Mouse (Mus musculus): ENCODE measurements around the gene Fam19a2. TPM values are rescaled to one million over a fixed set of nuclear protein-coding genes. Genes with fewer than 3 reads are reported as not detected.

The Fam19a2 gene
- polyA plus RNA-seq, 1 experiment, result 0.01 TPM

GRCm38 (mm10) chr10:123548391-123548790 is 284.6 kb downstream of the Fam19a2 start:
- no peak overlapping the region for H3ac ChIP-seq (ENCODE audit: control insufficient read depth, insufficient read length)
- TF ChIP-seq MYOD1 (IDR thresholded peaks at IDR 0.05; ENCODE audit: control insufficient read depth in 1 of 3, insufficient read length in 2 of 3, low read depth in 2 of 3) (no peak), E2F4 (IDR thresholded peaks at IDR 0.05; ENCODE audit: insufficient read depth) (no peak), MAX (IDR thresholded peaks at IDR 0.05; ENCODE audit: low read depth) (no peak), MYOG (IDR thresholded peaks at IDR 0.05; ENCODE audit: control insufficient read depth in 1 of 3, insufficient read depth in 1 of 3, insufficient read length in 2 of 3, low read depth in 2 of 3) (no peak), TCF3 (IDR thresholded peaks at IDR 0.05; ENCODE audit: insufficient read length, low read depth) (no peak), POLR2A (IDR thresholded peaks at IDR 0.05; ENCODE audit: insufficient read length, low read depth) (no peak), REST (IDR thresholded peaks at IDR 0.05; ENCODE audit: insufficient read depth, insufficient read length) (no peak), SRF (IDR thresholded peaks at IDR 0.05; ENCODE audit: control insufficient read depth, insufficient read length, low read depth) (no peak), TCF12 (IDR thresholded peaks at IDR 0.05; ENCODE audit: insufficient read depth, poor library complexity, severe bottlenecking) (no peak), POLR2AphosphoS2 (IDR thresholded peaks at IDR 0.05; ENCODE audit: insufficient read length, low read depth) (no peak), CEBPB (IDR thresholded peaks at IDR 0.05; ENCODE audit: insufficient read depth, poor library complexity, severe bottlenecking) (no peak), USF1 (IDR thresholded peaks at IDR 0.05; ENCODE audit: low read depth) (no peak)
- no peak overlapping the region for H3K4me2 ChIP-seq (ENCODE audit: low read depth)
- no peak overlapping the region for H3K4me3 ChIP-seq
- H3K79me2 ChIP-seq (ENCODE audit: control insufficient read depth, insufficient read depth), result no peaks in the 10 kb centered on the region
- no peaks in the 10 kb centered on the region for H3K27me3 ChIP-seq (ENCODE audit: control insufficient read depth, insufficient read depth, insufficient read length)
- H3K36me3 ChIP-seq (ENCODE audit: control insufficient read depth, insufficient read depth), result no peaks in the 10 kb centered on the region

- no peak overlapping the region for H3ac ChIP-seq (ENCODE audit: control insufficient read depth, insufficient read length)
- no peaks in the 10 kb centered on the region for H3K27me3 ChIP-seq (ENCODE audit: control insufficient read depth, insufficient read depth, insufficient read length)
- TF ChIP-seq E2F4 (IDR thresholded peaks at IDR 0.05; ENCODE audit: insufficient read depth) (no peak), CEBPB (IDR thresholded peaks at IDR 0.05; ENCODE audit: insufficient read depth, poor library complexity, severe bottlenecking) (no peak), REST (IDR thresholded peaks at IDR 0.05; ENCODE audit: insufficient read depth, insufficient read length) (no peak), MYOG (IDR thresholded peaks at IDR 0.05; ENCODE audit: control insufficient read depth in 1 of 3, insufficient read depth in 1 of 3, insufficient read length in 2 of 3, low read depth in 2 of 3) (no peak), TCF3 (IDR thresholded peaks at IDR 0.05; ENCODE audit: insufficient read length, low read depth) (no peak), POLR2AphosphoS2 (IDR thresholded peaks at IDR 0.05; ENCODE audit: insufficient read length, low read depth) (no peak), TCF12 (IDR thresholded peaks at IDR 0.05; ENCODE audit: insufficient read depth, poor library complexity, severe bottlenecking) (no peak), MYOD1 (IDR thresholded peaks at IDR 0.05; ENCODE audit: control insufficient read depth in 1 of 3, insufficient read length in 2 of 3, low read depth in 2 of 3) (no peak), MAX (IDR thresholded peaks at IDR 0.05; ENCODE audit: low read depth) (no peak), POLR2A (IDR thresholded peaks at IDR 0.05; ENCODE audit: insufficient read length, low read depth) (no peak), USF1 (IDR thresholded peaks at IDR 0.05; ENCODE audit: low read depth) (no peak), SRF (IDR thresholded peaks at IDR 0.05; ENCODE audit: control insufficient read depth, insufficient read length, low read depth) (no peak)
- H3K36me3 ChIP-seq (ENCODE audit: control insufficient read depth, insufficient read depth), result no peaks in the 10 kb centered on the region
- no peak overlapping the region for H3K4me3 ChIP-seq
- H3K79me2 ChIP-seq (ENCODE audit: control insufficient read depth, insufficient read depth), result no peaks in the 10 kb centered on the region
- H3K4me2 ChIP-seq (ENCODE audit: low read depth), result no peak overlapping the region
Measured at GRCm38 (mm10) chr10:123567677-123568076, 303.9 kb downstream of the Fam19a2 start.

GRCm38 (mm10) chr10:123570616-123571188 is 306.9 kb downstream of the Fam19a2 start:
- Histone ChIP-seq H3K79me2 (ENCODE audit: control insufficient read depth, insufficient read depth) (no peaks in the 10 kb centered on the region), H3K4me3 (no peak overlapping the region), H3K4me2 (ENCODE audit: low read depth) (no peak overlapping the region), H3ac (ENCODE audit: control insufficient read depth, insufficient read length) (no peak overlapping the region), H3K36me3 (ENCODE audit: control insufficient read depth, insufficient read depth) (no peaks in the 10 kb centered on the region), H3K27me3 (ENCODE audit: control insufficient read depth, insufficient read depth, insufficient read length) (no peaks in the 10 kb centered on the region)
- TF ChIP-seq E2F4 (IDR thresholded peaks at IDR 0.05; ENCODE audit: insufficient read depth) (no peak), POLR2A (IDR thresholded peaks at IDR 0.05; ENCODE audit: insufficient read length, low read depth) (no peak), REST (IDR thresholded peaks at IDR 0.05; ENCODE audit: insufficient read depth, insufficient read length) (no peak), TCF12 (IDR thresholded peaks at IDR 0.05; ENCODE audit: insufficient read depth, poor library complexity, severe bottlenecking) (no peak), MYOG (IDR thresholded peaks at IDR 0.05; ENCODE audit: control insufficient read depth in 1 of 3, insufficient read depth in 1 of 3, insufficient read length in 2 of 3, low read depth in 2 of 3) (no peak), MYOD1 (IDR thresholded peaks at IDR 0.05; ENCODE audit: control insufficient read depth in 1 of 3, insufficient read length in 2 of 3, low read depth in 2 of 3) (no peak), CEBPB (IDR thresholded peaks at IDR 0.05; ENCODE audit: insufficient read depth, poor library complexity, severe bottlenecking) (no peak), SRF (IDR thresholded peaks at IDR 0.05; ENCODE audit: control insufficient read depth, insufficient read length, low read depth) (no peak), USF1 (IDR thresholded peaks at IDR 0.05; ENCODE audit: low read depth) (no peak), POLR2AphosphoS2 (IDR thresholded peaks at IDR 0.05; ENCODE audit: insufficient read length, low read depth) (no peak), MAX (IDR thresholded peaks at IDR 0.05; ENCODE audit: low read depth) (no peak), TCF3 (IDR thresholded peaks at IDR 0.05; ENCODE audit: insufficient read length, low read depth) (no peak)

- Histone ChIP-seq H3K27me3 (ENCODE audit: control insufficient read depth, insufficient read depth, insufficient read length) (no peaks in the 10 kb centered on the region), H3K4me2 (ENCODE audit: low read depth) (no peak overlapping the region), H3K79me2 (ENCODE audit: control insufficient read depth, insufficient read depth) (no peaks in the 10 kb centered on the region), H3K36me3 (ENCODE audit: control insufficient read depth, insufficient read depth) (no peaks in the 10 kb centered on the region), H3ac (ENCODE audit: control insufficient read depth, insufficient read length) (no peak overlapping the region), H3K4me3 (no peak overlapping the region)
- TF ChIP-seq E2F4 (IDR thresholded peaks at IDR 0.05; ENCODE audit: insufficient read depth) (no peak), TCF12 (IDR thresholded peaks at IDR 0.05; ENCODE audit: insufficient read depth, poor library complexity, severe bottlenecking) (no peak), CEBPB (IDR thresholded peaks at IDR 0.05; ENCODE audit: insufficient read depth, poor library complexity, severe bottlenecking) (no peak), MAX (IDR thresholded peaks at IDR 0.05; ENCODE audit: low read depth) (no peak), POLR2AphosphoS2 (IDR thresholded peaks at IDR 0.05; ENCODE audit: insufficient read length, low read depth) (no peak), POLR2A (IDR thresholded peaks at IDR 0.05; ENCODE audit: insufficient read length, low read depth) (no peak)
Measured at GRCm38 (mm10) chr10:123572342-123573070, 308.7 kb downstream of the Fam19a2 start.

Data from myocyte (in vitro differentiated cells).